Mouse (Mus musculus) limb, embryonic 13.5 days (tissue): ENCODE results near the gene Gm17018. TPM values are rescaled to one million over a fixed set of nuclear protein-coding genes. Genes with fewer than 3 reads are reported as not detected.

Source experiments
- ATAC-seq: fragments of 200-750 bp; cut with Nextera tagmentation; 2 replicates; pipeline ENCODE4 v1.8.0; 2017; ENCODE audit warnings: low read depth, moderate number of reproducible peaks, moderate TSS enrichment; ENCODE audit not compliant: low FRiP score
- H3K27ac ChIP-seq: fragments of 300-500 bp; sonication (generic); 2 replicates; pipeline ENCODE4 v1.5.1; 2015; ENCODE audit warnings: inconsistent platforms, mild to moderate bottlenecking, moderate library complexity
- H3K27me3 ChIP-seq: fragments of 300-500 bp; sonication (generic); 2 replicates; pipeline ENCODE4 v1.6.1; 2015; ENCODE audit warnings: mild to moderate bottlenecking, inconsistent platforms
- H3K36me3 ChIP-seq: fragments of 300-500 bp; sonication (generic); 2 replicates; pipeline ENCODE4 v1.6.1; 2015; ENCODE audit warnings: inconsistent platforms, mild to moderate bottlenecking, moderate library complexity
- H3K4me1 ChIP-seq: fragments of 300-500 bp; sonication (generic); 2 replicates; pipeline ENCODE4 v1.6.1; 2015; ENCODE audit warnings: inconsistent platforms
- H3K4me2 ChIP-seq: fragments of 300-500 bp; sonication (generic); replicated peaks from 2 replicates; pipeline ENCODE4 v1.6.1; 2015; ENCODE audit warnings: inconsistent platforms, mild to moderate bottlenecking, moderate library complexity
- H3K4me3 ChIP-seq: fragments of 300-500 bp; sonication (generic); 2 replicates; pipeline ENCODE4 v1.5.1; 2015; ENCODE audit warnings: moderate library complexity, mild to moderate bottlenecking, inconsistent platforms
- H3K9ac ChIP-seq: fragments of 300-500 bp; sonication (generic); 2 replicates; pipeline ENCODE4 v1.6.1; 2015; ENCODE audit warnings: mild to moderate bottlenecking, inconsistent platforms
- H3K9me3 ChIP-seq: fragments of 300-500 bp; sonication (generic); 2 replicates; pipeline ENCODE4 v1.6.1; 2016; ENCODE audit warnings: inconsistent platforms
- WGBS: fragments of 180-500 bp; shearing (Covaris S2); methylation state at CpG from one replicate; pipeline ENCODE4 v1.1.7; 2015; 5-methylcytosine and 5-hydroxymethylcytosine counted together
- polyA plus RNA-seq: library from polyadenylated mRNA; unstranded; fragments of >200 nt; fragmentation: Nextera tagmentation; extraction: Ambion mirVana; gene quantifications from 2 replicates; pipeline ENCODE4 v1.2.1, GENCODE M21; 2015

Gene Gm17018
- polyA plus RNA-seq, 1 experiment from 2014 or later = 45.0 TPM

DNA sequence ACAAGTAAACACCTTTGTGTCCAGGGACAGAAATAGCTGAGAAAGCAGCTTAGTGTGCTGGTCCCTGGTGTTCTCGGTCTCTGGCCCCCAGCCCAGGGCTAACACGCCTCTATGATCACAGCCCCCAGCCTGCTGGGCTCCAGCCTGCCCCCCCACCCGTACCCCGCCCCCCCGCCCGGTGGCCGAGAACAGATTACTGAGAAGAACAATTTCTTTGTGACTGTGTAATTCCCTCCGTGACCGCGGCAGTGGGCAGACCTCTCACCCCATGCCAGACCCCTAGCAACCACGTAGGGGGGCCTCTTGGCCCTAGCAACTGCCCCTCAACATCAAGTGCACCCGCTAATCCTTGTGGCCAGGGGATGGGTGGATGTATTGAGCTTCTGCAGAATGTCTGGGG, 19.8 kb downstream of the Gm17018 start:
- Histone ChIP-seq H3K9me3 (no peaks in the 10 kb centered on the region), H3K4me1 (peaks cover 51% of the 10 kb centered on the region), H3K4me3 (no peak overlapping the region), H3K27me3 (no peaks in the 10 kb centered on the region), H3K9ac (no peak overlapping the region), H3K4me2 (no peak overlapping the region; the same call in 1 of the 2 replicates), H3K27ac (no peak overlapping the region), H3K36me3 (peaks cover 46% of the 10 kb centered on the region)
- no peak; the same call in 1 of the 2 replicates for ATAC-seq
- 62% methylated on average over 12 of the region's 12 CpGs for WGBS

DNA sequence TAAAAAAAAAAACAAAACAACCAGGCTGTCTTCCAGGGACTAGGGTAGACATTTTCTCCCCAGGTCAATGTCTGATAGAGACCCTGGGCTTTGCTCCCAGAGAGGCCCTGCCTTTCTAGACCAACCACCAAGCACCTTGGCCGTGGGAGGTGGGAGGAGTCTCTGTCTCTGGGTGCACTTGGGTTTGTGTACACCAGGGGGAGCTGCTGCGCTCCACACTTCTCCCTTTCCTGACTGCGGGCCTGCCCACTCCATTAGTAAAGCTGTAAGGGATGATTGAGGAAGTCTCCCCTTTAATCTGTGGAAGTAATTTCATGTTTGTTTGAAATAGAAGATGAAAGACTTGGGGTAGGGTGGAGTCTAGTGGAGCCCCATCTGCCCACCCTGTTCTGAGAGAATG, 20.8 kb downstream of the Gm17018 start:
- no peak overlapping the region for H3K4me3 ChIP-seq
- no peak overlapping the region for H3K4me2 ChIP-seq
- H3K9me3 ChIP-seq = no peaks in the 10 kb centered on the region
- no peak overlapping the region for H3K9ac ChIP-seq
- no peaks in the 10 kb centered on the region for H3K27me3 ChIP-seq
- H3K27ac ChIP-seq = no peak overlapping the region
- H3K4me1 ChIP-seq = peaks cover 42% of the 10 kb centered on the region
- peaks cover 46% of the 10 kb centered on the region for H3K36me3 ChIP-seq
- 61% methylated on average over 3 of the region's 3 CpGs for WGBS
- ATAC-seq = no peak

DNA sequence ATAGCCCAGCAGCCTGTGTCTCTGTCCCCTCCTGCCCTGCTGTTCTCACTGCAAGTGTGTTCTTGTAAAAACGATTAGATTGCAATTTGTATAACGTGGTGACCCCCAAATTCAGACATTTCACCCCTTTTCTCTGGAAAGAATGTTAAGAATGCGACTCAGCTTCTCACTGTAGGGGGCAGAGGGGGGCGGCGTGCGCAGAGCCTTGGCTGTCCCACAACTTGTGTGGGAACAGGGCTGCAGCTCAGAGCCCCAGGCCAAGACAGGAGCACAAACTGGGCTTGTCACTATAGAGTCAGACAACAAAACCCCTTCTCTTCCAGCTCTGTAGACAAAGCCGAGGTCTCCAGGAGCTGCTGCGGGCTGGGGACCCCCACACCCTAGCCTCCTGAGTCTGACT, 21.7 kb downstream of the Gm17018 start:
- Histone ChIP-seq H3K9ac (peak overlapping the region; percentile 35; the same call in 1 of the 2 replicates), H3K27ac (peak overlapping the region; percentile 65; the same call in 1 of the 2 replicates), H3K36me3 (peaks cover 38% of the 10 kb centered on the region), H3K27me3 (no peaks in the 10 kb centered on the region), H3K4me1 (peaks cover 36% of the 10 kb centered on the region), H3K4me2 (no peak overlapping the region), H3K4me3 (no peak overlapping the region), H3K9me3 (no peaks in the 10 kb centered on the region)
- no peak for ATAC-seq
- 20% methylated on average over 8 of the region's 8 CpGs for WGBS

DNA sequence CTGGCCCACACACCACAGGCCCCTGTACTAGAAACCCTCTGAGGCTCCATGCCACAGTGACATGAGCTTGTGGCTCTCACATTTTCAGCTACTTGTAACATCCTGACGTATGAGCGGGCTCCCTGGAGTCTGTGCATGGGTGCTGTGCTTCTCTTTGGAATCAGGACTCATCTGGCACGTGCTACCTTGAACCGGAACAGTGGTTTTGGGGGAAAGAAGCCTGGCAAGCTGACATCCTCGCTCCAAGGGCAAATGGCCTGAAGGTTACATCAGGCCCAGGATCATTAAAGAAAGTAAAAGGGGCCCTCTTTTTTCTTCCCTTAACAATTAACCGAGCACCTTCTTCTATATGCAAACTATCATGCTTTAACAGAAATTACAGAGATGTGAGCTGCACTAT, 22.7 kb downstream of the Gm17018 start:
- no peaks in the 10 kb centered on the region for H3K27me3 ChIP-seq
- H3K4me1 ChIP-seq = peaks cover 36% of the 10 kb centered on the region
- H3K9me3 ChIP-seq = no peaks in the 10 kb centered on the region
- H3K36me3 ChIP-seq = peaks cover 37% of the 10 kb centered on the region
- no peak overlapping the region for H3K4me3 ChIP-seq
- no peak overlapping the region for H3K27ac ChIP-seq
- H3K9ac ChIP-seq = no peak overlapping the region
- no peak for ATAC-seq
- H3K4me2 ChIP-seq = no peak overlapping the region
- 85% methylated on average over 6 of the region's 6 CpGs for WGBS

DNA sequence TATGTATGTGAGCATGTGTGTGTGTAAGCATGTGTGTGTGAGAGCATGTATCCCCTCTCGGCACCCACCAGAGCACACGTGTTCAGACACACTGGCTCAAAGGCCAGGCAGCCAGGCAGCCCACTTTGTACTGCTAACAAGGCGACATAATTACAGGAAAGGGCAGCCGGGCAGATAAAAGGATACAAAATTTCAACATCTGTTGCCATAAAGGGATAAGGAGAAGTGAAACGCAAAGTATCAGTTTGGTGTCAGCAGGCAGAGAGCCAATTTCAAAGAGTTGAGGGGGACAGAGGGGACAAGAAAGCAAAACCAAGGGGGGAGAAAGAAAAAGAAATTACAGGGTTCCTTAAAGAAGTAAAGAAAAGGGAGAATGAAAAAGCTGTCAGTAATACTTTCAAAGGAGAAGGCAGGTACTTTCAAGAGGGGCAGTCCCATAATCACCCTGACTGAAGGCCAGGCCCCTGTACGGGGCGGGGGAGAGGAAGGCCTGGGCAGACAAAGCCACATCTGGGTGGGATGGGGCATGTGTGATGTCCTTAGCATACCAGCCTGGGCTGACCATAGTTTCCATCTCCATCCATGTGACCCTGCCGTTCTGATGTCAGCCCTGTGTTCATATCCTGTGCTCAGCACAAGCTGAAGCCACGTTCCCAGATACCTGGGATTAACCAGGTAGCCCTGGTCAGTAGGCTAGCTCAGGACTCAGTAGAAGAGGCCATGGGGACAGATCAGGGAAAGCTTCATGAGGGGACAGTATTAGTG, 24.6 kb downstream of the Gm17018 start:
- H3K4me1 ChIP-seq = peaks cover 28% of the 10 kb centered on the region
- no peak for ATAC-seq
- H3K9ac ChIP-seq = no peak overlapping the region
- no peaks in the 10 kb centered on the region for H3K9me3 ChIP-seq
- WGBS = 38% methylated on average over 9 of the region's 9 CpGs
- H3K27me3 ChIP-seq = no peaks in the 10 kb centered on the region
- no peak overlapping the region for H3K4me3 ChIP-seq
- H3K36me3 ChIP-seq = peaks cover 25% of the 10 kb centered on the region
- no peak overlapping the region for H3K4me2 ChIP-seq
- no peak overlapping the region for H3K27ac ChIP-seq

DNA sequence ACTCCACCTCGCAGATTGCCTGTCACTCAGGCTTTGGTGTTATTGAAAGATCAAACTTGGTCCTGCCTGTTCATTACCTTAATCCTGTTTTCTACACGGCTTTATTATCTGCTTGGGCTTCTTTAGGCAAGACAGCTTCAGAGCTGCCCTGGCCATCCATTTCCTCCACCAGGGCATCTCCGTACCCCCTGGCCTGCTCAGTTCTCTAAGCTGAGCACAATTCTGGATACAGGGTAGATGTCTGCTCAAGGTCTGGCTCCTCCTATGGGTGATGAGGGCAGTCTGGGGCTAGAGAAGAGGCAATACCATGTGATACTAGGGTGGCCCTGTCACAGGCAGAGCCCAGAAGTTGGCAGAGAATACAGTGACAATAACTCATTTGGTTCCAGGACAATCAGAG, 26.4 kb downstream of the Gm17018 start:
- H3K4me1 ChIP-seq = peaks cover 18% of the 10 kb centered on the region
- no peak overlapping the region for H3K4me3 ChIP-seq
- H3K9ac ChIP-seq = no peak overlapping the region
- WGBS = 73% methylated on average over 3 of the region's 3 CpGs
- H3K9me3 ChIP-seq = no peaks in the 10 kb centered on the region
- no peak overlapping the region for H3K4me2 ChIP-seq
- no peak for ATAC-seq
- H3K27me3 ChIP-seq = no peaks in the 10 kb centered on the region
- H3K27ac ChIP-seq = no peak overlapping the region
- H3K36me3 ChIP-seq = peaks cover 33% of the 10 kb centered on the region

DNA sequence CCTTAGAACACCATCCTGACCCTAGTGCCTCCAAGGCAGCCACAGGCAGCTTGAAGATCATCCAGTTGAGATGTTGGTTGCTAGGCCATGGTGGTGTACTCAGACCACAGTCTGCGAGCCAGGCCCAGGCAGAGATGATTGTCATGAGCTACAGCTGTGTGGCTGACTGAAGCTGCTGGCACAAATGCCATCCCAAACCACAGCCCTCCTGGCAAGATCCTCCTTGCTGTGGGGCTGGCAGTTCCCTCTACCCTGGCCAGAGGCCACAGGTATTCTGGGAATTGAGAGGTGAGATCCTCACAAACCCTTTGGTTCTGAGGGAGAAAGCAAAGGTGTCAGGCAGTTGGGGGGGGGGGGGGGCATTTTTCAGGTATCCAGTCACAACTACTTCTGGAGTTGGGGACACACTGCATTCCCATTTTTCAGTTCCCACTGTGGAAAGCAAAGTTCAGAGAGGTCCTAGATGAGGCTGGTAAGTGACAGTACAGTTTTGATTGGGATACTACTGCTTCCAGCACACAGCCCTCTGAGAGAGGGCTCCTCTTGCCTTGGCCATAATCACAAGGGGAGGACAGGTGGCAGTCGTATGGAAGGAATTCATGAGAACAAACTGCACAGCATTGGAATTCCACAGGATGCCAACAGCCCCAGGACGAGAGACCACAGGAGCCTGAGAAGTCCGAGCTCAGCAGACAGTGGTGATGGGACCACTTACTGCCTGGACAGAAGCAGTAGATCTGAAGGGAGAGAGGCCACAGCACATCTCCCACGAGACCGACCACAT, 27.3 kb downstream of the Gm17018 start:
- WGBS = 73% methylated on average over 6 of the region's 6 CpGs

DNA sequence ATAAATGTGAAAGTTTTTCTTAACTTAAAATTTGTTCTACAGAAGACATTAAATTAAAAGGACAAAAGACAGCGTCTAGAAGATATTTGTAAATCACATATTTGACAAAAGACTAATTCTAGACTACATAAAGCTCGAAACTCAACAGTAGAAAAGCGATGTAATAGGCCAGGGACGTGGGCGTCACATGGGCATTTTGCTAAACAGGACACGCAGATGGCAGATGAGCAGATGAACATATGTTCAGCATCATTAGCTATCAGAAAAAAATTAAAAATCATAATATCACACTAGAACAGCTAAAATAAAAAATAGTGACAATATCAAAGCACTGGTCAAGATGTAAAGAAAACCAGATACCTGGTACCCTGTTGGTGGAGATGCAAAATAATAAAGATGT, 29.3 kb downstream of the Gm17018 start:
- ATAC-seq = no peak
- Histone ChIP-seq H3K36me3 (peaks cover 35% of the 10 kb centered on the region), H3K4me2 (no peak overlapping the region), H3K27me3 (no peaks in the 10 kb centered on the region), H3K9ac (no peak overlapping the region), H3K4me1 (peaks cover 6% of the 10 kb centered on the region), H3K27ac (no peak overlapping the region), H3K4me3 (no peak overlapping the region), H3K9me3 (no peaks in the 10 kb centered on the region)
- WGBS = 95% methylated on average over 6 of the region's 6 CpGs

More for the DNA sequence above, 27.3 kb downstream of the Gm17018 start:
- H3K9ac ChIP-seq = no peak overlapping the region
- H3K27me3 ChIP-seq = no peaks in the 10 kb centered on the region
- H3K4me1 ChIP-seq = peaks cover 9% of the 10 kb centered on the region
- no peaks in the 10 kb centered on the region for H3K9me3 ChIP-seq
- no peak for ATAC-seq
- no peak overlapping the region for H3K4me3 ChIP-seq
- H3K4me2 ChIP-seq = no peak overlapping the region
- H3K27ac ChIP-seq = no peak overlapping the region
- peaks cover 41% of the 10 kb centered on the region for H3K36me3 ChIP-seq

DNA sequence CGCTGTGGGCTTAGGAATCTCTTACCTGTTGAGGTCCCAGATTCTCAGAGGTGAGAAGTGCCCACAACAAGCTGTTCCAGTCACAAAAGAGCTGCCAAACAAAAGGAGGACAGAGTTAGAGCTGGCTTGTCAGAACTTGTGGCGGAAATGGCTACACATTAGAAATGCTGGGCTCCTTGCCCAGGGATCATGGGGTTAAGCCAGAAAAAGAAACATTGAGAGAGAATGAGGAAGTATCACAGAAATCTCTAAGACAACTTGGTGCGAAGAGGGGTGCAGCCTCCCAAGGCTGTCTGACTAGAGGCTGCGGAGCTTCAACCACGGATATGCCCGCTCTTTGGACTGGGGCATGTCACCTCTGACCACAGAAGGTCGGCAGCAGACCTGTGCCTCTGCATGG, 31.3 kb downstream of the Gm17018 start:
- Histone ChIP-seq H3K27me3 (no peaks in the 10 kb centered on the region), H3K27ac (no peak overlapping the region), H3K9ac (no peak overlapping the region), H3K4me1 (peaks cover 8% of the 10 kb centered on the region; the same call in 1 of the 2 replicates), H3K4me2 (no peak overlapping the region), H3K9me3 (no peaks in the 10 kb centered on the region), H3K4me3 (no peak overlapping the region), H3K36me3 (peaks cover 35% of the 10 kb centered on the region)
- 90% methylated on average over 7 of the region's 7 CpGs for WGBS
- ATAC-seq = no peak

DNA sequence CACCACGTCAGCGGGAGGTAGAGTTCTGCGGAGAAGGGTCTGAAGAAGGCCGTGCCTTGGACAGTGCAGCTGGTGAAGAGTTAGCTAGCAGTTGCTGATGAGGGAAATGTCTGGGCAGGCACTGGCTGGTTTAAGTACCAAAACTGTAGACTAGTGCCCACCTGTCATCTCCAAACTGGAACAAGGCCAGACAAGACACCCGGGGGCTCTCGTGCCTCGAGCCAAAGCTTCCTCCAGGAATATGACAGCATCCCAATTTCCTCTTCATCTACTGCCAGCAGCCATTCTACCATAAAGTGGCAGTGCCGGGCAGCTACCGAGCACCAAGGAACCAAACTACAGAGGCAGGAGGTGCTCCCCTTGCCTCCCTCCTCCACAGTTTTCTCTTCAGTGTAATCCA, 32.5 kb downstream of the Gm17018 start:
- Histone ChIP-seq H3K27ac (no peak overlapping the region), H3K9me3 (no peaks in the 10 kb centered on the region), H3K27me3 (no peaks in the 10 kb centered on the region), H3K4me2 (no peak overlapping the region), H3K4me3 (no peak overlapping the region), H3K36me3 (peaks cover 29% of the 10 kb centered on the region), H3K9ac (no peak overlapping the region), H3K4me1 (peaks cover 8% of the 10 kb centered on the region; the same call in 1 of the 2 replicates)
- WGBS = 85% methylated on average over 9 of the region's 9 CpGs
- ATAC-seq = no peak

DNA sequence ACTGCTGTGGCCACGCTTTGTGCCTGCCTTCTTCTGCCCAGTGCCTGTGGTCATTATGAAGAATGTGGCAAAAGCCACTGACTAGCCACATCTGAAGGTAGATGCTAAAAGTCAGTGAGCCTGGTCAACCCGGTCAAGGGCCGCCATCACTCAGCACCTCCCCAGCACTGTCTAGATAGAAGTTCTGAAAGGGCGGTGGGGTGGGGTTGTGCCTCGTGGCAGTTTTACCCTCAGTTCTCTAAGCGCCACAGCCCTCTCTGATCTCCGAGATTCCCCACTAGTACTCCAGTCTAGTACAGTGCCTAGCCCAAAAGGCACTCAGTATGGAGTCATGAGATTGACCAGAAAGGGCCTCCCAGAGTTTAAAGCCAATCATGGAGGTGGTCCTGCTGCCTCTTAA, 33.7 kb downstream of the Gm17018 start:
- Histone ChIP-seq H3K27ac (no peak overlapping the region), H3K4me3 (no peak overlapping the region), H3K4me2 (no peak overlapping the region), H3K9me3 (no peaks in the 10 kb centered on the region), H3K9ac (no peak overlapping the region), H3K27me3 (no peaks in the 10 kb centered on the region), H3K36me3 (peaks cover 22% of the 10 kb centered on the region), H3K4me1 (peaks cover 8% of the 10 kb centered on the region; the same call in 1 of the 2 replicates)
- ATAC-seq = no peak
- WGBS = 89% methylated on average over 7 of the region's 7 CpGs

DNA sequence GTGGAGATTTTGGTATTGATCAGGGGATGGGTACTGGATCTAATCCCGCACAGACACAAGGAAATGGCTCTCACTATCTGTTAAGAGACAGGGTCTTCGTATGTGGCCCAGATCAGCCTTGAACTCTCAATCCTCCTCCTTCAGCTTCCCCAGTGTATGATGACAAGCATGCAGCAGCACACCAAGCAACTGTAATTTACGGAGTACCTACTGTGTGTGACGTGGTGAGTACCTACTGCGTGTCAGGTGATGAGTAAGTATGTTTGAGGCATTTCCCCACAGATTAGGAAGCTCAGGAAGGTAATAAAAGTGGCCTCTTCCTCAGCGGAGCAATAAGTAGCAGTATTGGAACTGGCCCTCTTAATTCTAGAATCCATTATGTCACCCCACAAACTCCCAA, 35.1 kb downstream of the Gm17018 start:
- WGBS = 87% methylated on average over 6 of the region's 6 CpGs
- H3K4me1 ChIP-seq = peaks cover 8% of the 10 kb centered on the region; the same call in 1 of the 2 replicates
- no peak overlapping the region for H3K9ac ChIP-seq
- H3K27ac ChIP-seq = no peak overlapping the region
- H3K4me3 ChIP-seq = no peak overlapping the region
- no peak overlapping the region for H3K4me2 ChIP-seq
- peaks cover 23% of the 10 kb centered on the region for H3K36me3 ChIP-seq
- no peaks in the 10 kb centered on the region for H3K27me3 ChIP-seq
- no peaks in the 10 kb centered on the region for H3K9me3 ChIP-seq
- ATAC-seq = no peak
